Mouse (Mus musculus) lung, postnatal 0 days (tissue): ENCODE results near the gene Tnrc18.

ENCODE experiments used
- CTCF ChIP-seq: IDR thresholded peaks from 2 replicates; pipeline ENCODE4 v1.5.1; 2016; ENCODE audit warnings: antibody characterized with exemption, mild to moderate bottlenecking
- EP300 ChIP-seq: IDR thresholded peaks from 2 replicates; pipeline ENCODE4 v1.6.1; 2016; ENCODE audit warnings: antibody characterized with exemption, mild to moderate bottlenecking, control low read depth

DNA sequence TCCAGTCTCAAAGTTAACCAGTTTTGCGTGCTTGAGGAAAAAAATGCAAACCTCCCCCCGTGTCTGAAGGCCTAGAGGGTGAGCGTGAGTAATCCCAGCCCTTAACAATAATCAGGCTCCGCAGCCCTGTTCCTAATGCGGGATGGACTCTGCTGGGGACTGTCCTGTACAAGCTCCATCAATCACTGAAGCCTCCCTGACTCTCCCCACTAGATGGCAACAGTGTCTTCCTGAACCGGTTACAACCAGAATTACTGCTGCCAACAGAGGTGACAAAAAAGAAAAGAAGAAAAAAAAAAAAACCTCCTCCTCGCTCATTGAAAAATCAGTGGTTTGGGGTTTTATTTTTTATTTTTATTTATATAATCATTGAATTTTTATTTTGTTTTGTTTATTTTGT is 49.5 kb downstream of the Tnrc18 start:
- peak; percentile 88 for TF ChIP-seq CTCF
- TF ChIP-seq EP300: no peak
